Mouse (Mus musculus) B cell, adult 62 days (primary cell): ENCODE measurements around the gene Klk1b3. TPM values are rescaled to one million over a fixed set of nuclear protein-coding genes. Genes with fewer than 3 reads are reported as not detected.

Source experiments
- total RNA-seq: library from RNA; stranded (reverse); gene quantifications from 4 replicates; pipeline ENCODE4 v1.2.4, GENCODE M21; 2023

Klk1b3 gene
- not detected in 4 replicates for total RNA-seq

GRCm38 (mm10) chr7:44197891-44198290, at the start of gene Klk1b3:
Klk1b3 (plus strand) TSS chr7:44198191.

GRCm38 (mm10) chr7:44187936-44188335, 10.1 kb upstream of the Klk1b3 start, which contains the start of gene Klk1b24:
Klk1b24 (plus strand) TSS chr7:44188236.

GRCm38 (mm10) chr7:44207135-44207534, 9.1 kb downstream of the Klk1b3 start, which contains the start of gene Klk1b4:
Klk1b4 (plus strand) TSS chr7:44207435.

DNA sequence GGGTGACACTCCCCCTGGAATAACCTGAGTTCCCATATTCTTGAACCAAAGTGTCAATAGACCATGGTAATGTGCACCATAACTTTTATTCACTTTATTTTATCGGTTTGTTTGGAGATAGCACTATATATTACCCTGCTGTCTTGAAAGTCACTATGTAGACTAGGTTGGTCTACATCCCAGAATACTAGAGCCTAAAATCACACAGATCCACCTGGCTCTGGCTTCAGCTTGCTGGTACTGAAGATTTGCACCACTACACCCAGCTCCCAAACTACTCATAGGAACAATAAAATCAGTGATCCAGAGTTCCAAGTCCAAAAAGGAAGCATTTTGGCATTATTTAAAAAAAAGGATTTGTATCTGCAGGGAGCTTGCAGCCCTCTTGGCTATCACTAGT, 17.7 kb downstream of the Klk1b3 start, which contains the start of gene Klk1b5:
Gene Klk1b5, plus strand, starts transcription at position 301 of the 400 bp plus-strand sequence.

GRCm38 (mm10) chr7:44225076-44225475, 27.1 kb downstream of the Klk1b3 start, which contains the start of gene Klk1:
Klk1 (plus strand) TSS chr7:44225360.

GRCm38 (mm10) chr7:44235909-44236308, 37.9 kb downstream of the Klk1b3 start, which contains the start of gene Gm36864:
Gm36864 (plus strand) TSS chr7:44236177.

GRCm38 (mm10) chr7:44246055-44246983, 48.3 kb downstream of the Klk1b3 start, which contains the start of the genes 1700028J19Rik and 2410002F23Rik:
1700028J19Rik (minus strand) TSS chr7:44246695.
2410002F23Rik (plus strand) TSS chr7:44246722.

Other genes starting within 250 kb of the Klk1b3 start
- gene Klk1b8, start 247.5 kb upstream of the Klk1b3 start, total RNA-seq: not detected in 4 replicates
- not detected in 4 replicates for gene Klk1b1, start 231.4 kb upstream of the Klk1b3 start, total RNA-seq
- gene Klk1b9, start 222.1 kb upstream of the Klk1b3 start, total RNA-seq: not detected in 4 replicates
- gene Klk1b11, start 202.3 kb upstream of the Klk1b3 start, total RNA-seq: not detected in 4 replicates
- not detected in 4 replicates for gene Klk1b26, start 186.0 kb upstream of the Klk1b3 start, total RNA-seq
- gene Klk1b27, start 145.9 kb upstream of the Klk1b3 start, total RNA-seq: not detected in 4 replicates
- gene Klk1b21, start 95.9 kb upstream of the Klk1b3 start, total RNA-seq: not detected in 4 replicates
- gene Klk1b22, start 85.5 kb upstream of the Klk1b3 start, total RNA-seq: not detected in 4 replicates
- not detected in 4 replicates for gene Klk1b16, start 61.4 kb upstream of the Klk1b3 start, total RNA-seq
- gene Klk1b24, start 10.0 kb upstream of the Klk1b3 start, total RNA-seq: not detected in 4 replicates
- gene Klk1b4, start 9.2 kb downstream of the Klk1b3 start, total RNA-seq: not detected in 4 replicates
- gene Klk1b5, start 17.8 kb downstream of the Klk1b3 start, total RNA-seq: not detected in 4 replicates
- 0.63 TPM in 1 of 4 replicates, not detected in the others for gene Klk1, start 27.2 kb downstream of the Klk1b3 start, total RNA-seq
- not detected in 4 replicates for gene Gm36864, start 38.0 kb downstream of the Klk1b3 start, total RNA-seq
- gene 1700028J19Rik, start 48.5 kb downstream of the Klk1b3 start, total RNA-seq: 0.81 to 2.1 TPM (median 1.7 TPM) in 4 replicates
- 172 to 193 TPM (median 186 TPM) in 4 replicates for gene 2410002F23Rik, start 48.5 kb downstream of the Klk1b3 start, total RNA-seq
- not detected in 4 replicates for gene Acp4, start 59.2 kb downstream of the Klk1b3 start, total RNA-seq
- not detected in 4 replicates for gene Gm15517, start 63.3 kb downstream of the Klk1b3 start, total RNA-seq
- 1.7 to 2.6 TPM (median 2.3 TPM) in 4 replicates for gene Clec11a, start 108.7 kb downstream of the Klk1b3 start, total RNA-seq
- 37.6 to 51.0 TPM (median 41.9 TPM) in 4 replicates for gene Shank1, start 112.1 kb downstream of the Klk1b3 start, total RNA-seq
- not detected in 4 replicates for gene Syt3, start 185.9 kb downstream of the Klk1b3 start, total RNA-seq
- not detected in 4 replicates for gene 1700008O03Rik, start 187.6 kb downstream of the Klk1b3 start, total RNA-seq
- not detected in 4 replicates for gene Lrrc4b, start 230.8 kb downstream of the Klk1b3 start, total RNA-seq